Mouse (Mus musculus) thymus, adult 2 months (tissue): ENCODE results near the gene Samd4b.

Source experiments
- CTCF ChIP-seq: fragments of 200-500 bp; IDR thresholded peaks from 2 replicates; pipeline ENCODE4 v1.5.1; 2012; ENCODE audit warnings: mild to moderate bottlenecking, control low read depth, low read length, moderate library complexity, borderline replicate concordance; ENCODE audit not compliant: control insufficient read depth, poor library complexity, insufficient read depth; ENCODE audit errors: extremely low read depth
- POLR2A ChIP-seq: fragments of 200-500 bp; IDR thresholded peaks from 2 replicates; pipeline ENCODE4 v1.6.1; 2012; ENCODE audit warnings: mild to moderate bottlenecking, low read length, control low read depth, moderate library complexity; ENCODE audit not compliant: control insufficient read depth, poor library complexity, insufficient read depth; ENCODE audit errors: extremely low read depth

DNA sequence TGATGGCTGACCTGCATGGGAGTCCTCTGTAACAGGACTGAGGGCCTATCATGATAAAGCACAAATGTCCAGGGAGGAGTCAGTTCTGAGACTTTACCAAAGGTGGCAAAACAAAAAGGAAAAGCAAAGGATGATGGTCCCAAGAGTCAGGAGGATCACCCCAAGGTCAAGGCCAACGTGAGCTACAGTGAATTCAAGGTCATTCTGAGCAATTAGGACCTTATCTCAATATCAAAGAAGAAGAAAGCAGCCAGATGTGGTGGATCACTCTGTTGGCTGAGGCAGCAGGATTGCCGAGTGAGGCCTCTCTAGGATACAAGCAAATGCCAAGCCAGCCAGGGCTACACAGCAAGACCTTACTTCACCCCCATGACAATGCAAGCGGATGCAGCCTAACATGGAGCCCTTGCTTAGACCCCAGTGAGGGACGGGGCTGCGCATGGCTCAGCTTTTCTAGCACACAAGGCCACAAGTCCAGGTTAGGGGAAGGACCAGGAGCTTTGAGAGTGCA, 19.3 kb downstream of the Samd4b start:
- TF ChIP-seq CTCF (no peak), POLR2A (no peak)
